Mouse (Mus musculus) hindbrain, embryonic 13.5 days (tissue): ENCODE measurements around the gene 4930404H24Rik. TPM values are rescaled to one million over a fixed set of nuclear protein-coding genes. Genes with fewer than 3 reads are reported as not detected.
A peak's percentile ranks its signal among the peaks of the same experiment; 100 is the strongest.

Experiments used
- ATAC-seq: fragments of 200-750 bp; cut with Nextera tagmentation; 2 replicates; pipeline ENCODE4 v1.8.0; 2017; ENCODE audit warnings: moderate TSS enrichment; ENCODE audit not compliant: low FRiP score
- H3K27ac ChIP-seq: fragments of 300-500 bp; sonication (generic); 2 replicates; pipeline ENCODE4 v1.5.1; 2015; ENCODE audit warnings: inconsistent platforms, mild to moderate bottlenecking, moderate library complexity
- H3K27me3 ChIP-seq: fragments of 300-500 bp; sonication (generic); 2 replicates; pipeline ENCODE4 v1.6.1; 2015; ENCODE audit warnings: mild to moderate bottlenecking, inconsistent platforms
- H3K36me3 ChIP-seq: fragments of 300-500 bp; sonication (generic); 2 replicates; pipeline ENCODE4 v1.6.1; 2015; ENCODE audit warnings: mild to moderate bottlenecking, inconsistent platforms
- H3K4me1 ChIP-seq: fragments of 300-500 bp; sonication (generic); replicated peaks from 2 replicates; pipeline ENCODE4 v1.6.1; 2015; ENCODE audit warnings: inconsistent platforms
- H3K4me2 ChIP-seq: fragments of 300-500 bp; sonication (generic); 2 replicates; pipeline ENCODE4 v1.6.1; 2015; ENCODE audit warnings: inconsistent platforms, mild to moderate bottlenecking, moderate library complexity
- H3K4me3 ChIP-seq: fragments of 300-500 bp; sonication (generic); 2 replicates; pipeline ENCODE4 v1.5.1; 2015; ENCODE audit warnings: mild to moderate bottlenecking, inconsistent platforms
- H3K9ac ChIP-seq: fragments of 300-500 bp; sonication (generic); 2 replicates; pipeline ENCODE4 v1.6.1; 2015; ENCODE audit warnings: mild to moderate bottlenecking, inconsistent platforms
- H3K9me3 ChIP-seq: fragments of 300-500 bp; sonication (generic); 2 replicates; pipeline ENCODE4 v1.6.1; 2016; ENCODE audit warnings: inconsistent platforms
- WGBS: fragments of 180-500 bp; shearing (Covaris S2); methylation state at CpG from one replicate; pipeline ENCODE4 v1.1.7; 2015; 5-methylcytosine and 5-hydroxymethylcytosine counted together
- polyA plus RNA-seq: library from polyadenylated mRNA; unstranded; fragments of >200 nt; fragmentation: Nextera tagmentation; extraction: Ambion mirVana; gene quantifications from 2 replicates; pipeline ENCODE4 v1.2.1, GENCODE M21; 2015

Gene 4930404H24Rik
- polyA plus RNA-seq: not detected in 2 replicates

GRCm38 (mm10) chr2:153492573-153493392 lies at the start of gene 4930404H24Rik:
4930404H24Rik (plus strand) TSS chr2:153492790.
- peaks cover 63% of the 10 kb centered on the region for H3K4me1 ChIP-seq
- peak; percentile 87 for ATAC-seq
- H3K9ac ChIP-seq: peak within 1 kb of the TSS; percentile 86
- peaks cover 10% of the 10 kb centered on the region for H3K27me3 ChIP-seq
- peak within 1 kb of the TSS; percentile 54 for H3K4me3 ChIP-seq
- no peaks in the 10 kb centered on the region for H3K9me3 ChIP-seq
- WGBS: under 1% methylated on average over 52 of the region's 83 CpGs
- H3K27ac ChIP-seq: peak within 1 kb of the TSS; percentile 98
- H3K36me3 ChIP-seq: no peaks in the 10 kb centered on the region
- peak within 1 kb of the TSS; percentile 88 for H3K4me2 ChIP-seq

- ATAC-seq: peak; percentile 65
- under 1% methylated on average over 57 of the region's 59 CpGs for WGBS
- Histone ChIP-seq H3K4me3 (peak overlapping the region; percentile 95), H3K4me2 (peak overlapping the region; percentile 95), H3K9ac (peak overlapping the region; percentile 98), H3K27me3 (no peaks in the 10 kb centered on the region), H3K27ac (peak overlapping the region; percentile 99), H3K4me1 (peaks cover 52% of the 10 kb centered on the region), H3K9me3 (no peaks in the 10 kb centered on the region), H3K36me3 (no peaks in the 10 kb centered on the region)
Measured at GRCm38 (mm10) chr2:153443434-153444240, 49.0 kb upstream of the 4930404H24Rik start.

GRCm38 (mm10) chr2:153444254-153445136 lies 48.1 kb upstream of the 4930404H24Rik start:
- WGBS: under 1% methylated on average over 48 of the region's 64 CpGs
- Histone ChIP-seq H3K4me3 (peak overlapping the region; percentile 95), H3K9ac (peak overlapping the region; percentile 98), H3K9me3 (no peaks in the 10 kb centered on the region), H3K4me2 (peak overlapping the region; percentile 95), H3K27ac (peak overlapping the region; percentile 99), H3K27me3 (no peaks in the 10 kb centered on the region), H3K4me1 (peaks cover 45% of the 10 kb centered on the region), H3K36me3 (no peaks in the 10 kb centered on the region)
- peak; percentile 69 for ATAC-seq

- no peaks in the 10 kb centered on the region for H3K36me3 ChIP-seq
- H3K4me3 ChIP-seq: peak overlapping the region; percentile 95
- H3K4me1 ChIP-seq: peaks cover 39% of the 10 kb centered on the region
- peak overlapping the region; percentile 99 for H3K27ac ChIP-seq
- no peaks in the 10 kb centered on the region for H3K9me3 ChIP-seq
- peak; percentile 59 for ATAC-seq
- WGBS: under 1% methylated on average over 59 of the region's 59 CpGs
- H3K27me3 ChIP-seq: no peaks in the 10 kb centered on the region
- peak overlapping the region; percentile 95 for H3K4me2 ChIP-seq
- H3K9ac ChIP-seq: peak overlapping the region; percentile 98
Measured at GRCm38 (mm10) chr2:153445137-153446016, 47.2 kb upstream of the 4930404H24Rik start.

- H3K27me3 ChIP-seq: no peaks in the 10 kb centered on the region
- no peaks in the 10 kb centered on the region for H3K9me3 ChIP-seq
- H3K9ac ChIP-seq: peak overlapping the region; percentile 98
- WGBS: under 1% methylated on average over 8 of the region's 8 CpGs
- H3K4me1 ChIP-seq: peaks cover 33% of the 10 kb centered on the region
- peak overlapping the region; percentile 95 for H3K4me3 ChIP-seq
- no peak for ATAC-seq
- no peaks in the 10 kb centered on the region for H3K36me3 ChIP-seq
- peak overlapping the region; percentile 95 for H3K4me2 ChIP-seq
- H3K27ac ChIP-seq: peak overlapping the region; percentile 99
Measured at GRCm38 (mm10) chr2:153446017-153446408, 46.6 kb upstream of the 4930404H24Rik start.

GRCm38 (mm10) chr2:153446476-153446875 lies 46.1 kb upstream of the 4930404H24Rik start:
- ATAC-seq: no peak
- peak overlapping the region; percentile 99 for H3K27ac ChIP-seq
- no peak overlapping the region; the same call in 1 of the 2 replicates for H3K4me3 ChIP-seq
- H3K9me3 ChIP-seq: no peaks in the 10 kb centered on the region
- peaks cover 28% of the 10 kb centered on the region for H3K4me1 ChIP-seq
- no peaks in the 10 kb centered on the region for H3K36me3 ChIP-seq
- no peaks in the 10 kb centered on the region for H3K27me3 ChIP-seq
- H3K4me2 ChIP-seq: peak overlapping the region; percentile 95; the same call in 1 of the 2 replicates
- WGBS: 25% methylated on average over 4 of the region's 4 CpGs
- no peak overlapping the region for H3K9ac ChIP-seq

- Histone ChIP-seq H3K9ac (no peak overlapping the region), H3K27me3 (no peaks in the 10 kb centered on the region), H3K27ac (no peak overlapping the region), H3K36me3 (no peaks in the 10 kb centered on the region), H3K4me2 (no peak overlapping the region), H3K9me3 (no peaks in the 10 kb centered on the region), H3K4me3 (no peak overlapping the region), H3K4me1 (peaks cover 16% of the 10 kb centered on the region)
- 86% methylated on average over 3 of the region's 3 CpGs for WGBS
- ATAC-seq: no peak
Measured at GRCm38 (mm10) chr2:153447719-153448118, 44.9 kb upstream of the 4930404H24Rik start.

GRCm38 (mm10) chr2:153448519-153448918 lies 44.1 kb upstream of the 4930404H24Rik start:
- H3K4me2 ChIP-seq: no peak overlapping the region
- H3K4me1 ChIP-seq: peaks cover 11% of the 10 kb centered on the region
- H3K9ac ChIP-seq: no peak overlapping the region
- H3K27ac ChIP-seq: no peak overlapping the region
- WGBS: 89% methylated on average over 6 of the region's 6 CpGs
- no peaks in the 10 kb centered on the region for H3K36me3 ChIP-seq
- no peaks in the 10 kb centered on the region for H3K9me3 ChIP-seq
- ATAC-seq: no peak
- no peak overlapping the region for H3K4me3 ChIP-seq
- no peaks in the 10 kb centered on the region for H3K27me3 ChIP-seq

GRCm38 (mm10) chr2:153453961-153454759 lies 38.4 kb upstream of the 4930404H24Rik start:
- ATAC-seq: no peak
- no peak overlapping the region for H3K9ac ChIP-seq
- no peak overlapping the region for H3K4me2 ChIP-seq
- WGBS: 69% methylated on average over 12 of the region's 12 CpGs
- H3K27ac ChIP-seq: no peak overlapping the region
- H3K4me3 ChIP-seq: no peak overlapping the region
- H3K36me3 ChIP-seq: 0 out of 2 replicates have a peak, but pooled peaks cover 2% of the 10 kb centered on the region
- no peaks in the 10 kb centered on the region for H3K9me3 ChIP-seq
- no peaks in the 10 kb centered on the region for H3K27me3 ChIP-seq
- peaks cover 26% of the 10 kb centered on the region for H3K4me1 ChIP-seq

GRCm38 (mm10) chr2:153454841-153455506 lies 37.6 kb upstream of the 4930404H24Rik start:
- H3K36me3 ChIP-seq: 0 out of 2 replicates have a peak, but pooled peaks cover 2% of the 10 kb centered on the region
- H3K9me3 ChIP-seq: no peaks in the 10 kb centered on the region
- H3K4me2 ChIP-seq: no peak overlapping the region
- no peaks in the 10 kb centered on the region for H3K27me3 ChIP-seq
- H3K9ac ChIP-seq: no peak overlapping the region
- peaks cover 26% of the 10 kb centered on the region for H3K4me1 ChIP-seq
- no peak overlapping the region for H3K4me3 ChIP-seq
- no peak for ATAC-seq
- 59% methylated on average over 9 of the region's 9 CpGs for WGBS
- H3K27ac ChIP-seq: no peak overlapping the region
